Mouse (Mus musculus) heart, embryonic 14.5 days (tissue): ENCODE measurements around the gene Cggbp1. TPM values are rescaled to one million over a fixed set of nuclear protein-coding genes. Genes with fewer than 3 reads are reported as not detected.

ENCODE experiments used
- ATAC-seq: fragments of 200-750 bp; cut with Nextera tagmentation; 2 replicates; pipeline ENCODE4 v1.8.0; 2017; ENCODE audit warnings: low read depth, moderate TSS enrichment; ENCODE audit not compliant: insufficient number of reproducible peaks, insufficient read depth, low FRiP score
- H3K27ac ChIP-seq, 2 experiments: fragments of 200-500 bp in 1 of 2; fragments of 300-500 bp in 1 of 2; sonication (generic) in 1 of 2; replicated peaks in 1 of 2; 2 replicates each; pipeline ENCODE4 v1.5.1; 2012 to 2014; ENCODE audit warnings: low read depth in 2 of 2, low read length in 2 of 2, control low read depth in 1 of 2, mild to moderate bottlenecking in 1 of 2, mixed read lengths in 1 of 2; ENCODE audit not compliant: control insufficient read depth in 1 of 2, insufficient read depth in 1 of 2
- H3K27me3 ChIP-seq: fragments of 300-500 bp; sonication (generic); 2 replicates; pipeline ENCODE4 v1.6.1; 2014; ENCODE audit warnings: mild to moderate bottlenecking, low read length, control low read depth; ENCODE audit not compliant: control insufficient read depth, insufficient read depth
- H3K36me3 ChIP-seq: fragments of 300-500 bp; sonication (generic); 2 replicates; pipeline ENCODE4 v1.6.1; 2014; ENCODE audit warnings: mild to moderate bottlenecking, control low read depth, low read length, mixed read lengths; ENCODE audit not compliant: control insufficient read depth, insufficient read depth
- H3K4me1 ChIP-seq, 2 experiments: fragments of 200-500 bp in 1 of 2; fragments of 300-500 bp in 1 of 2; sonication (generic) in 1 of 2; 2 replicates each; pipeline ENCODE4 v1.6.1; 2012 to 2014; ENCODE audit warnings: low read length in 2 of 2, control low read depth in 1 of 2, mixed read lengths in 1 of 2; ENCODE audit not compliant: control insufficient read depth in 2 of 2, insufficient read depth in 2 of 2
- H3K4me2 ChIP-seq: fragments of 300-500 bp; sonication (generic); 2 replicates; pipeline ENCODE4 v1.6.1; 2014; ENCODE audit warnings: mild to moderate bottlenecking, low read length
- H3K4me3 ChIP-seq, 2 experiments: fragments of 200-500 bp in 1 of 2; fragments of 300-500 bp in 1 of 2; sonication (generic) in 1 of 2; 2 replicates each; pipeline ENCODE4 v1.5.1; 2012 to 2014; ENCODE audit warnings: low read length in 2 of 2, mild to moderate bottlenecking in 2 of 2, control low read depth in 1 of 2, low read depth in 1 of 2, moderate library complexity in 1 of 2; ENCODE audit not compliant: control insufficient read depth in 1 of 2, insufficient read depth in 1 of 2
- H3K9ac ChIP-seq: fragments of 300-500 bp; sonication (generic); 2 replicates; pipeline ENCODE4 v1.6.1; 2014; ENCODE audit warnings: mild to moderate bottlenecking, low read length
- H3K9me3 ChIP-seq: fragments of 300-500 bp; sonication (generic); 2 replicates; pipeline ENCODE4 v1.6.1; 2016; ENCODE audit warnings: low read length, control low read depth; ENCODE audit not compliant: control insufficient read depth
- WGBS: fragments of 180-500 bp; shearing (Covaris S2); extraction: QIAGEN DNeasy Blood & Tissue Kit; methylation state at CpG from one replicate; pipeline ENCODE4 v1.1.7; 2014; 5-methylcytosine and 5-hydroxymethylcytosine counted together
- polyA plus RNA-seq: library from polyadenylated mRNA; unstranded; fragments of >200 nt; fragmentation: Nextera tagmentation; extraction: Ambion mirVana; gene quantifications from 2 replicates; pipeline ENCODE4 v1.2.1, GENCODE M21; 2014

Gene Cggbp1
- polyA plus RNA-seq, 1 experiment from 2014 or later = 65.2 TPM

DNA sequence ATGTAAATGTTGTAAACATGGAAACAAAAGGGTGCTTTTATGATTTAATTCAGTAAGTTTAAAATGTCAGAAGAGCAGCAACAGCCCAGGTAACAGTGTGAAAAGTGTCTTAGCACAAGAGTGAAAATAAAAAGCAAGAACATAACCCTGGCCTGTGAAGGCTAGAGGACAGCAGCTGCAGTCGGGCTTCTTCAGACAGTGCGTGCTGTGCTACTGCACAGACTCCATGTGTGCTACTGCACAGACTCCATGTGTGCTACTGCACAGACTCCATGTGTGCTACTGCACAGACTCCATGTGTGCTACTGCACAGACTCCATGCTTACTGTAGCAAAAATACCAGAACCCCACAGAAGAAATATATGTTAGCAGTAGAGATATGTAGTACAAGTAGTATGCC lies 15.1 kb upstream of the Cggbp1 start:
- Histone ChIP-seq H3K27ac (no peak overlapping the region), H3K4me1 (peaks cover 0 to 5% of the 10 kb centered on the region in 2 experiments; a peak in 1 of 4 replicates), H3K4me3 (no peak overlapping the region), H3K36me3 (no peaks in the 10 kb centered on the region), H3K9ac (no peak overlapping the region), H3K4me2 (no peak overlapping the region), H3K9me3 (no peaks in the 10 kb centered on the region), H3K27me3 (no peaks in the 10 kb centered on the region)
- ATAC-seq = no peak
- 75% methylated on average over 2 of the region's 2 CpGs for WGBS

DNA sequence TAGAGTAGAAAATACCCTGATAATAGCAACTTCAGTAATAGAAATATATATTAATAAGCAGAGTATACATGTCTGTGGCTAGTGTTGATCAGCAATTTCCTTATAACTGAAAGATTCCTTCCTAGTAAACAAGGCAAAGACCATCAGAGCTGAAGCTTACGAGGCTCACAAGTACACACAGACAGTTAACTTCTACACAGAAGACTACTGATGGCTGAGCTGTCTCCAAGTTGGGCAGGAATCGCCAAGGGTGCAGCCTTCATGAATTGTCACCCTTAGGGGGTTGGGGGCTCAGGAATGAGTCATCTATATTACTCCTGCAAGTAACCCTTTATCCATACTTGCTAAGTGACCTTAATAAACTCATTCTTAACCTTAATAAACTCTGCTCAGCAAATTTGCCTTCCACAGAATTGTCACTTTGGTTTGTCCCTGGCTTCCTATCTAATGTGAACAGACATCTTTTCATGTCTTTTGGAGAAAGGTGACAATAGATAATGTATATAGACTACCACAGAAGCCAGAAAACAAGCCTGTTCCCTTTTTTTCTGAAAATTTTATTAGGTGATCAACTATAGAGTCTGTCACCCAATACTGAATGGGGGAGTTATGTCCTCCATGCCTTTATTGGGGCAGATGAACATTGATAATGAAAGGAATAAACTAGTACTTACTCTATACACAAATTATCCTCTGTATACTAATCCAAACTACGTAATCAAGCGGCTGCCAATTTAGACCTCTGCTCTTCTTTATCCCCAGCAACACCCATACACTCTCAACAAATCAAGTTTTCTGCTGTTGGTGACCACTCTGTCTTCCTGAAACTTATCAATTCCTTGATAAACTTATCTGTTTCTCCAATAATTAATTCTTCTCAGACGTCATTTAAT lies 10.1 kb upstream of the Cggbp1 start:
- 80% methylated on average over 5 of the region's 5 CpGs for WGBS

DNA sequence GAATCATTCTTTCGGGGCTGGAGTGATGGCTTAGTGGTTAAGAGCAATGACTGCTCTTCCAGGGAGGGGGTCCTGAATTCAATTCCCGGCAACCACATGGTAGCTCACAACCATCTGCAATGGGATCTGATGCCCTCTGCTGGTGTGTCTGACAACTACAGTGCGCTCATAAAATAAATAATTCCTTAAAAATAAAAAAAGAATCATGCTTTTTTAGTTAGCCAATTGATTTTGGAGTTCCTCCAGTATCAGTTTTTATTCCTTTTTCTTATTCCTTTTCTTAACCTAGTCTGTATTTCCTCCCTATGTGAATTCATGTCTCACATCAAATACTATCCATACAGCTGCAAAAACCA lies 9.4 kb upstream of the Cggbp1 start:
- WGBS = 90% methylated on average over 3 of the region's 3 CpGs
- Histone ChIP-seq H3K4me3 (no peak overlapping the region), H3K4me1 (no peaks in the 10 kb centered on the region), H3K27me3 (no peaks in the 10 kb centered on the region), H3K27ac (no peak overlapping the region), H3K9me3 (no peaks in the 10 kb centered on the region), H3K4me2 (no peak overlapping the region), H3K9ac (no peak overlapping the region), H3K36me3 (no peaks in the 10 kb centered on the region)
- no peak for ATAC-seq

More for the DNA sequence above, 10.1 kb upstream of the Cggbp1 start:
- H3K9ac ChIP-seq = no peak overlapping the region
- no peak overlapping the region for H3K27ac ChIP-seq
- no peak overlapping the region for H3K4me2 ChIP-seq
- H3K27me3 ChIP-seq = no peaks in the 10 kb centered on the region
- H3K9me3 ChIP-seq = no peaks in the 10 kb centered on the region
- no peak for ATAC-seq
- H3K4me3 ChIP-seq = no peak overlapping the region
- no peaks in the 10 kb centered on the region for H3K36me3 ChIP-seq
- no peaks in the 10 kb centered on the region for H3K4me1 ChIP-seq

DNA sequence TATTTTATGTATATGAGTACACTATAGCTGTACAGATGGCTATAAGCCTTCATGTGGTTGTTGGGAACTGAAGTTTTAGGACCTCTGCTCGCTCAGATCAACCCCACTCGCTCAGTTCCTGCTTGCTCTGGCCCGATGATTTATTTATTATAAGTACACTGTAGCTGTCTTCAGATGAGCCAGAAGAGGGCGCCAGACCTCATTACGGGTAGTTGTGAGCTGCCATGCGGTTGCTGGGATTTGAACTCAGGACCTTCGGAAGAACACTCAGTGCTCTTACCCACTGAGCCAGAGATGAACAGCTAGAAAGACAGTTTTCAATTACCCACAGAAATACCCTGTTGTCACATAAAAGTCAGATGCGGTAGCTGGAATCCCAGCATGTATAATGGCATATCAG lies 5.8 kb upstream of the Cggbp1 start:
- Histone ChIP-seq H3K4me3 (no peak overlapping the region), H3K27me3 (no peaks in the 10 kb centered on the region), H3K36me3 (no peaks in the 10 kb centered on the region), H3K9ac (no peak overlapping the region), H3K9me3 (no peaks in the 10 kb centered on the region), H3K4me2 (no peak overlapping the region), H3K27ac (no peak overlapping the region), H3K4me1 (peaks cover 0 to 3% of the 10 kb centered on the region in 2 experiments; a peak in 1 of 4 replicates)
- no peak for ATAC-seq
- 85% methylated on average over 8 of the region's 8 CpGs for WGBS

DNA sequence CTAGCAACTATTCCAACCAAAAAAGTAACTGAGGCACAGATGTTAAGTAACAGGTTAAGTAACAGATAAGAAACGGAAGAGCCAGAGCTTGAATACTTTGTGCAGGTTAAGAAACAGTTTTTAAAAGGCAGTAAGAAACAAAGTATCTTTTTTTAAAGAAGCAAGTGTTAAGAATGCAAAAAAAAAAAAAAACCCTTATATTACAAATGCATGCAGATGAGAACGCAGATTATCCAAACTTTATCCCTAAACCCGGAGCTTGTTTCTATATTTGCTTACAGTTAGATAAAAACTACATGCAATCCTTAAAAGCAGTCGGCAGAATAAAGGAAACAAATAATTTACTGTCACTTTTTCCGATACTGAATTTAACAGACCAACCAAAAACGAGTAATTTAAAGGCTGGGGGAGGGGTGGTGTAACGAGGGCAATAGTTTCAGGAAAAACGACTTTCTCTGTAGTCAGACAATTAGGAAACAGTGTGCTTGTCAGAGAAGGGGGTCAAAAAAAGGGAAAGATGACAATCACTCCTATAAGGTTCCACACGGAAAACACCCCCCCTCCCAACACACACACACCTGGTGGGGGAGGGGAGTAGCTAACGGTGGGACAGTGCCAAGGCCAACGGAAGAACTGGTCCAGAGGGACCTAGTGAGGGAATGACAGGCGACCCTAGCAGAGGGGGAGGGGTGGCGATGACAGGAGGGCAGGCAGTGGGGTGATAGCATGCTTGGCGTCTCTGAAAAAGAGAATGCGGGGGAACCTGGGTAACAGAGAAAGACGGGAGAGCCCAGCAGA lies 1.3 kb upstream of the Cggbp1 start:
- H3K27ac ChIP-seq = peak overlapping the region; percentile 88 to 94
- peak overlapping the region; percentile 64 to 88 for H3K4me3 ChIP-seq
- no peaks in the 10 kb centered on the region for H3K9me3 ChIP-seq
- no peaks in the 10 kb centered on the region for H3K27me3 ChIP-seq
- peaks cover 22% of the 10 kb centered on the region for H3K36me3 ChIP-seq
- peak overlapping the region; percentile 90 for H3K9ac ChIP-seq
- peaks cover 2 to 20% of the 10 kb centered on the region in 2 experiments for H3K4me1 ChIP-seq
- ATAC-seq = no peak
- 2% methylated on average over 16 of the region's 16 CpGs for WGBS
- H3K4me2 ChIP-seq = peak overlapping the region; percentile 72

DNA sequence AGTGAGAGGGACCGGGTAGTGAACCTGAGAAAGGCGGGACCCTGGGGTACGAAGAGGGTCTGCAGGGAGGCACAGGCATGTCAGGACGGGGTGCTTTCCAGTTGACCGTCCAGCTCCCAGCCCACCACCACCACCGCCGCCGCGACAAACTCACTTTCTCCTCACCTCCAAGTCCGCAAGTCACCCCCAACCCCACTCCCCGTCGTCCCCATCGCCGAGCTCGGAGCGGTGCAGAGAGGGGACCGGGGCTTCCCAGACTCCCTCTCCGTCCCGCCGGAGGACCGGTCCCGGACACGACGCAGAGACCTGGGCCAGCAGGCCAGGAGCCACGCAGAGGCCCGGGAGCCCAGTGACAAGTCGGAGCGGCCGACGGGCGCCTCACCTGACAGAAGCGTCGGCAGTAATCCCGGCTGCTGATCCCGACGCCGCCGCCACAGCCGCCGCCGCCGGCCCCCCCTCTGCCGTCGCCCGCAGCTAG lies 672 bp upstream of the Cggbp1 start:
- peak overlapping the region; percentile 88 to 94 for H3K27ac ChIP-seq

DNA sequence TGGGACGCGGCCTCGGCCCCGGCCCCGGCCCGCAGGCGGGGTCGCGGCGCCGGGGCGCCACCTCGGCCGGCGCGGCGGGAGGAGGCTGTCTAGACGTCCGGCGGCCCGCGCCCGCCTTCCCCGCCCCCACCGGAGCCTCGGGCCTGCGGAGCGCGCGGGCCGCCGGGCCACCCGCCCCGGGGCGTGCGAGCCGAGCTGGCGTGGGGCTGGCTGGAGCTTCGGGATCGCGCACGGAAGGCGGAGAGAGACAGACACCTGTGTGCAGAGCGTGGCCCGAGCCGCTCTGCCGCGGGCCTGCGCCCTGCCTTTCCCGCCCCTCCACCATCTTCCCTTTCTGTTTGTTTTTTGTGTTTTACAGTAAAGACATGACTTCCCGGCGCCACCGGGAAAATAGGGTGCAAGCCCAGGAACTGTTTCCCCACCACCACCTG lies 660 bp downstream of the Cggbp1 start:
- H3K9ac ChIP-seq = peak overlapping the region; percentile 93

More for the DNA sequence above, 672 bp upstream of the Cggbp1 start:
- peak; percentile 28 for ATAC-seq
- H3K4me2 ChIP-seq = peak overlapping the region; percentile 72
- H3K9ac ChIP-seq = peak overlapping the region; percentile 90
- peaks cover 2 to 20% of the 10 kb centered on the region in 2 experiments for H3K4me1 ChIP-seq
- 0% methylated on average over 43 of the region's 45 CpGs for WGBS
- peaks cover 28% of the 10 kb centered on the region for H3K36me3 ChIP-seq
- no peaks in the 10 kb centered on the region for H3K27me3 ChIP-seq
- peak overlapping the region; percentile 64 to 88 for H3K4me3 ChIP-seq
- no peaks in the 10 kb centered on the region for H3K9me3 ChIP-seq

More for the DNA sequence above, 660 bp downstream of the Cggbp1 start:
- Histone ChIP-seq H3K4me1 (peaks cover 2 to 20% of the 10 kb centered on the region in 2 experiments), H3K4me3 (peak overlapping the region; percentile 64 to 95), H3K9me3 (no peaks in the 10 kb centered on the region), H3K27ac (peak overlapping the region; percentile 98), H3K36me3 (peaks cover 40% of the 10 kb centered on the region), H3K27me3 (no peaks in the 10 kb centered on the region), H3K4me2 (peak overlapping the region; percentile 69)
- peak; percentile 13 for ATAC-seq
- WGBS = 0% methylated on average over 31 of the region's 53 CpGs
